Mouse (Mus musculus) embryonic facial prominence, embryonic 11.5 days (tissue): ENCODE measurements around the gene Ptpa. TPM values are rescaled to one million over a fixed set of nuclear protein-coding genes. Genes with fewer than 3 reads are reported as not detected.

Experiments used
- ATAC-seq: fragments of 200-750 bp; cut with Nextera tagmentation; replicated peaks from 2 replicates; pipeline ENCODE4 v1.8.0; 2017; ENCODE audit warnings: low read depth; ENCODE audit not compliant: insufficient number of reproducible peaks, low FRiP score, low TSS enrichment
- DNase-seq: peaks from one replicate; pipeline ENCODE4 v3.0.0-alpha.2; 2015; ENCODE audit warnings: low spot score
- H3K27ac ChIP-seq: fragments of 300-500 bp; sonication (generic); replicated peaks from 2 replicates; pipeline ENCODE4 v1.5.1; 2014; ENCODE audit warnings: mild to moderate bottlenecking, low read depth, low read length, control low read depth
- H3K27me3 ChIP-seq: fragments of 300-500 bp; sonication (generic); 2 replicates; pipeline ENCODE4 v1.6.1; 2014; ENCODE audit warnings: mild to moderate bottlenecking, low read length, moderate library complexity, mixed read lengths; ENCODE audit not compliant: control insufficient read depth, insufficient read depth
- H3K36me3 ChIP-seq: fragments of 300-500 bp; sonication (generic); replicated peaks from 2 replicates; pipeline ENCODE4 v1.6.1; 2014; ENCODE audit warnings: low read depth, mild to moderate bottlenecking, low read length, moderate library complexity, mixed read lengths; ENCODE audit not compliant: control insufficient read depth, insufficient read depth
- H3K4me1 ChIP-seq: fragments of 300-500 bp; sonication (generic); 2 replicates; pipeline ENCODE4 v1.6.1; 2014; ENCODE audit warnings: low read length, mixed read lengths; ENCODE audit not compliant: control insufficient read depth, insufficient read depth
- H3K4me2 ChIP-seq: fragments of 300-500 bp; sonication (generic); 2 replicates; pipeline ENCODE4 v1.6.1; 2014; ENCODE audit warnings: low read depth, mild to moderate bottlenecking, control low read depth, low read length, moderate library complexity
- H3K4me3 ChIP-seq: fragments of 300-500 bp; sonication (generic); 2 replicates; pipeline ENCODE4 v1.5.1; 2014; ENCODE audit warnings: low read depth, low read length, control low read depth
- H3K9ac ChIP-seq: fragments of 300-500 bp; sonication (generic); replicated peaks from 2 replicates; pipeline ENCODE4 v1.6.1; 2014; ENCODE audit warnings: mild to moderate bottlenecking, control low read depth, low read length
- H3K9me3 ChIP-seq: fragments of 300-500 bp; sonication (generic); replicated peaks from 2 replicates; pipeline ENCODE4 v1.6.1; 2016; ENCODE audit warnings: mild to moderate bottlenecking, low read length, inconsistent platforms, mixed read lengths; ENCODE audit not compliant: control insufficient read depth
- WGBS: fragments of 180-500 bp; shearing (Covaris S2); extraction: QIAGEN DNeasy Blood & Tissue Kit; methylation state at CpG from one replicate; pipeline ENCODE4 v1.1.7; 2014; 5-methylcytosine and 5-hydroxymethylcytosine counted together
- polyA plus RNA-seq: library from polyadenylated mRNA; unstranded; fragments of >200 nt; fragmentation: Nextera tagmentation; extraction: Ambion mirVana; gene quantifications from 2 replicates; pipeline ENCODE4 v1.2.1, GENCODE M21; 2014

Gene Ptpa
- polyA plus RNA-seq, 1 experiment from 2014 or later = 53.7 TPM

DNA sequence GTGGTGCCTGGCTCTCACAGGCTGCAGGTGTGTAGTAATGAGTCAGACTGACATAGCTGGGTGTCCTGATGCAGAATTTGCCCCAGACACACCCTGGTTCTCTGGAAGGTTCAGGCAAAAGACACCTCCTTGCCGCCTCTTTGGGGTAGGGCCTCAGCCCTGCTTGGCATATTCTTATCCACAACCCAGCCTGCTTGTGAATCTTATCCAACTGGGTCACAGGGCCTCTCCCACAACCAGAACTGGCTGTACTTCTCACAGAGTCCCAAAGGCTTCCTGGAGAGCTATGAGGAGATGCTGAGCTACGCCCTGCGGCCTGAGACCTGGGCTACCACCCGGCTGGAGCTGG lies 34.5 kb upstream of the Ptpa start:
- Histone ChIP-seq H3K4me2 (no peak overlapping the region), H3K9ac (no peak overlapping the region), H3K9me3 (no peaks in the 10 kb centered on the region), H3K36me3 (peaks cover 3% of the 10 kb centered on the region), H3K4me1 (no peaks in the 10 kb centered on the region), H3K4me3 (no peak overlapping the region), H3K27me3 (no peaks in the 10 kb centered on the region), H3K27ac (no peak overlapping the region)
- DNase-seq (no peak), ATAC-seq (no peak)
- 94% methylated on average over 4 of the region's 4 CpGs for WGBS

DNA sequence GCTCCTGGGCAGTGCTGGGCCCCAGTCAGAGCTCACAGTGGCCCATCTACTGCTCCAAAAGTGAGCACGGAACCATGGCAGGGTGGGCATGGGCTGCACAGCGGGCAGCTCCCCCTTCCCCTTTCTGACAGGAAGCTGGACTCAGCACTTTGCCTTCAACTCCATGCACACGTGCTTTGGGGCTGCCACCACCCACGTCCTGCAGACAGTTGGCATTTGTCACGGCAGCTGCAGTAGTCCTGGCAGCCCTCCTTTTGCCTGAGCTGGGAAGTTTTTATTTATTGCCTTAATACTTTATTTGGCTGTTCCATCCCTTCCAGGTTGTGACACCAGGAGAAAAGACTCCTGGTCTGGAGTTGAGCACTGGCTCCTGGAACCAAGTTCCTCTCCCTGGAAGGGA lies 31.0 kb upstream of the Ptpa start:
- H3K4me2 ChIP-seq = no peak overlapping the region
- H3K4me1 ChIP-seq = no peaks in the 10 kb centered on the region
- no peaks in the 10 kb centered on the region; the same call in 1 of the 2 replicates for H3K36me3 ChIP-seq
- H3K9ac ChIP-seq = no peak overlapping the region
- no peaks in the 10 kb centered on the region for H3K9me3 ChIP-seq
- no peak overlapping the region for H3K4me3 ChIP-seq
- WGBS = 84% methylated on average over 5 of the region's 5 CpGs
- H3K27me3 ChIP-seq = no peaks in the 10 kb centered on the region
- DNase-seq (no peak), ATAC-seq (no peak)
- no peak overlapping the region for H3K27ac ChIP-seq

DNA sequence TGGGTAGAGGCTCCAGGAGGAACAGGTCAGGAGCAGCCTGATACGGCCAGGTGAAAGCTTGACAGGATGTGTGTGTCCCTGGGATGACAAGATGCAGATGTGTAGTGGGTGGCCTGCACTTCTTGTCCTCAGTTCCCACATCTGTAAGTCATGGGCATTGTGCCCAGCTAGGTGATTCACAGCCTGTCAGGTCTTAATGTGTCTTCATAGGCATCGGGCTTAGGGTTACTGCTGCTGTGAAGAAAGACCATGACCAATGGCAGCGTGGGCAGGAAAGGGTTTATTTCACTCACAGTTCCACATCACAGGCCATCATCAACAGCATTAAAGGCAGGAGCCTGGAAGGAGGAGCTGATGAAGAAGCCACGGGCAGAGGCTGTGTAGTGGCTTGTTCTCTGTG lies 30.2 kb upstream of the Ptpa start:
- Histone ChIP-seq H3K9me3 (no peaks in the 10 kb centered on the region), H3K9ac (no peak overlapping the region), H3K36me3 (no peaks in the 10 kb centered on the region; the same call in 1 of the 2 replicates), H3K4me2 (no peak overlapping the region), H3K27ac (no peak overlapping the region), H3K4me3 (no peak overlapping the region), H3K4me1 (no peaks in the 10 kb centered on the region), H3K27me3 (no peaks in the 10 kb centered on the region)
- ATAC-seq = no peak
- DNase-seq = no peak
- 88% methylated on average over 4 of the region's 4 CpGs for WGBS

DNA sequence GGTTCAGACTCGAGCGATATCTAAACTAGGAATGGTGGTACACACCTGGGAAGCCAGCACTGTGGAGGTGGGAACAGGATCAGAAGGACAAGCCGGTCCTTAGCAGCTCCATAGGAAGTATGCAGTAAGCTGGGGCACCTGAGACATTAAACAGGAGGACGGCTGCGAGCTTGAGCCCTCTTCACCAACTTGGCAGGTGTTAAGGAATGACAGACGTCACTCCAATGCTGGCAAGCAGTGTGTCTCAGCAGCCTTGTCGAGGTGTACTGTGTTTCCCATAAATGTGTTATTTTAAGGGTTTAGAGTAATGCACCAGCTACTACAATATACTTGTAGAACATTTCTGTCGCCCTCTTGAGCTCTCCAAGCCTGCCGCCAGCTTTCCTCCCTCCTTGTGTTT lies 28.9 kb upstream of the Ptpa start:
- H3K4me3 ChIP-seq = no peak overlapping the region
- no peak for DNase-seq
- no peak overlapping the region for H3K27ac ChIP-seq
- H3K36me3 ChIP-seq = no peaks in the 10 kb centered on the region; the same call in 1 of the 2 replicates
- H3K9me3 ChIP-seq = no peaks in the 10 kb centered on the region
- 87% methylated on average over 9 of the region's 9 CpGs for WGBS
- H3K4me2 ChIP-seq = no peak overlapping the region
- ATAC-seq = no peak
- no peaks in the 10 kb centered on the region for H3K27me3 ChIP-seq
- H3K9ac ChIP-seq = no peak overlapping the region
- no peaks in the 10 kb centered on the region for H3K4me1 ChIP-seq

DNA sequence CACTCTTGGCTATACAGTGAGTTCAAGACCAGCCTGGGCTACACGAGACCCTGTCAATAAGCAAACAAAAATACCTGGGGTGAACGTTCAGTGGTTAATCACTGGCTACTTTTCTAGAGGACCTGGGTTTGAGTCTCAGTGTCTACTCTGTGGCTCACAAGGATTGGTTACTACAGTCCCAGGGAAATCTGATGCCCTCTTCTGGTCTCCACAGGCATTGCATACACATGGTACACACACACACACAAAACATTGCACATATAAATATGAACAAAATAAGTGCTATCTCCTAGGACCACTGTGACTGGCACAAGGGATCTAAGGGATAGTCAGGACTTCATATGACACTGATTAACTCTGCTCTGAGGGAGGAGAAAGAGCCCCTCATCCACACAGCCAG lies 26.8 kb upstream of the Ptpa start:
- DNase-seq (no peak), ATAC-seq (no peak)
- 83% methylated on average over 2 of the region's 2 CpGs for WGBS
- H3K27ac ChIP-seq = no peak overlapping the region
- no peaks in the 10 kb centered on the region for H3K36me3 ChIP-seq
- no peak overlapping the region for H3K9ac ChIP-seq
- peaks cover 3% of the 10 kb centered on the region for H3K4me1 ChIP-seq
- H3K27me3 ChIP-seq = no peaks in the 10 kb centered on the region
- H3K4me3 ChIP-seq = no peak overlapping the region
- H3K9me3 ChIP-seq = no peaks in the 10 kb centered on the region
- no peak overlapping the region for H3K4me2 ChIP-seq

DNA sequence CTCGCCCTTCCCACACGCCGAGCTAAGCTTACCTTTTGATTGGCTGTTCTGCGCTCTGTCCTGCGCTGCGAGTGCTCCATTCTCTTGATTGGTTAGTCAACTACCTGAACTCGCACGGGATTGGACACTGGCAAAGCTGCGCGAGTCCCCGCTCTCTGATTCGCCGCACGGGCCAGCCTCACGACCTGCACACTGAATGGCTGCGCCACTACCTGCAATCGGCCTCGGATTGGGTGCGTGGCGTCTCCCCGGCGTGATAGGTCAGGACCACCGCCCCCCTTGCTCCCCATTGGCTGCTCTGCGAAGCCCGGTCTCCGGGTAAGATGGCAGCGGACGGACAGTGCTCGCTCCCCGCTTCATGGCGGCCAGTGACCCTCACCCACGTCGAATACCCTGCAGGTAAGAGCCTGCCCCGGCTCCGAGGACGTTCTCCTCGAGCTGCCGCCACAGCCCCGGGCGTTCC lies 23.7 kb upstream of the Ptpa start, which contains the start of gene Dolpp1:
Dolpp1 (plus strand) TSS at position 141 of the 463 bp plus-strand sequence.
- Histone ChIP-seq H3K4me2 (peak within 1 kb of the TSS; percentile 95), H3K27ac (peak within 1 kb of the TSS; percentile 70; the same call in 1 of the 2 replicates), H3K9me3 (no peaks in the 10 kb centered on the region), H3K4me3 (peak within 1 kb of the TSS; percentile 76), H3K4me1 (peaks cover 3% of the 10 kb centered on the region), H3K36me3 (no peaks in the 10 kb centered on the region), H3K9ac (peak within 1 kb of the TSS; percentile 77), H3K27me3 (no peaks in the 10 kb centered on the region)
- ATAC-seq = peak; percentile 99
- under 1% methylated on average over 40 of the region's 40 CpGs for WGBS
- peak; percentile 98 for DNase-seq

DNA sequence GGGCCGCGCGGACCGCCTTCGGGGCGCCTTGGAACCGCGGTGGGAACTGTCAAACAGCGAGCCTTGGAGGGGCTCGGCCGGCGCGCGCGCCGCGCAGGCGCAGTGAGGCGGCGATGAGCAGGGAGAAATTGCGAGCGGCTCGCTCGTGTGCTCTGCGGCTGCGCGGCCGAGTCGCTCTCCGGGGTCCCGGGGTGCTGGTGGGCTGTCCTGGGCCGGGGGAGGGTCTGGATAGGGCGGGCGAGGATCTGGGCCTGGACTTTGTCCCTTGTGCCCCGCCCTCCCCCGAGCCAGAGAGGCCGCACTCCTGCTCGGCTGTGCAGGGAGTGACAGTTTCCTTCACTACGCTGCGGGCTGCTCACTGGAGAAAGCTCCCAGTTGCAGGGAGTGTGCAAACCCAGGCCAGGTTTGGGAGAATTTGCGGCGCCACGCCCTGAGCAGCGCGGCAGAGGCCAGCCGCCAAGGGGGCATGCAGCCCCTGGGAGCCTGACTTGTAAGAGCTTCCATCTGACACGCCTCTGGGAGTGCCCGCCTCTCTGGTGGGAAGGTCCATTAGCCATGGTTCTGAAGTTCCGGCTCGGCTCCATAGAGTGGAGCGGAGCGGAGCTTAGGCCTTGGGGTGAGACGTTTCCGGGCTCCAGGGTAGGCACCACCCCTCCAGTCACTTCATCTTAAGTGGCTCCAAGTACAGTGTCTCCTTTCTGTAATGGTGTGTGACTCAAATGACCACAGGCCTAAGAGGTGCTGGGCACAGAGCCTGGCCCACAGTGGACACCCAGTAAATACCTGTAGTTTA lies 23.1 kb upstream of the Ptpa start:
- Histone ChIP-seq H3K27me3 (no peaks in the 10 kb centered on the region), H3K9ac (peak overlapping the region; percentile 77), H3K4me3 (peak overlapping the region; percentile 76), H3K36me3 (peaks cover 4% of the 10 kb centered on the region; the same call in 1 of the 2 replicates), H3K4me1 (peaks cover 3% of the 10 kb centered on the region), H3K9me3 (no peaks in the 10 kb centered on the region), H3K27ac (peak overlapping the region; percentile 70; the same call in 1 of the 2 replicates), H3K4me2 (peak overlapping the region; percentile 95)
- DNase-seq (peak; percentile 88), ATAC-seq (peak; percentile 75)
- under 1% methylated on average over 51 of the region's 54 CpGs for WGBS

DNA sequence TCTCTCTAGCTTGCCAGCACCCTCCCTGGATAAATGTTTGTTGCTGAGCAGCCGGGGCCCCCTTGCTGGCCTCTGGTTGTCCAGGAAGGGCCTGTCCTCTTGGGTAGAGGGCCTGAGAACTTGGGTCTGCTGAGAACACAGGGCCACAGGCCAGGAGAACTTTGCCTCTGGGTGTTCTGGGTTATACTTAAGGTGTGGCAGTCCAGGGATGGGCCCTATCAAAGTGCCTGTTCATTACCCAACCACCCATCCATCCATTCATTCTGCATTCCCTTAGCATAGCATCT lies 22.5 kb upstream of the Ptpa start:
- WGBS = 40% methylated on average over 1 of the region's 1 CpGs
- no peak for ATAC-seq

More for the DNA sequence above, 22.5 kb upstream of the Ptpa start:
- Histone ChIP-seq H3K36me3 (peaks cover 4% of the 10 kb centered on the region; the same call in 1 of the 2 replicates), H3K9me3 (no peaks in the 10 kb centered on the region), H3K4me3 (peak overlapping the region; percentile 76), H3K4me2 (peak overlapping the region; percentile 95), H3K27me3 (no peaks in the 10 kb centered on the region), H3K9ac (peak overlapping the region; percentile 77), H3K4me1 (peaks cover 3% of the 10 kb centered on the region), H3K27ac (no peak overlapping the region)
- no peak for DNase-seq
